Comparison of ENCODE assay signal across 10 mouse cellular contexts in the genomic region with DNA sequence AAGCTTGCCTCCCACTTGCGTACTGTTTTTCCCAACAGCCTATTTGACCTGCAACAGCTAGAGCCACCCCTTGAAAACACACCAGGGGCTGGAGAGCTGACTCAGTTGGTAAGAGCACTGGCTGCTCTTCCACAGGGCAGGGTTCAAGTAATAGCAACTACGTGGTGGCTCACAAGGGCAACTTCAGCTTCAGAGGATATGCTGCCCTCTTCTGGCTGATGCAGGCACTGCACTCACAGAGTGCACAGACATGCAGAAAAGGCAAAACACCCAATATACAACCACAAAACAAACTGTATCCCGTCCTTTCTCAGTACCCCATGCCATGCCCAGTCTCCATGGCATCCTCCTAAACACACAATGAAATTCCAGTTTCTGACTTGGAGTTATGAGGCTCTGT. TPM values are rescaled to one million over a fixed set of nuclear protein-coding genes. Genes with fewer than 3 reads are reported as not detected.
DNase-seq lines count a peak whose midpoint lies in the region; ATAC-seq and TF ChIP-seq lines count a peak whose summit lies in the region.
"Had no signal": no experiment of that assay in that cellular context is flagged by ENCODE, and none has a peak within 500 bp of the region (broad histone marks: within the 10 kb centered on the region; RNA-seq: fewer than 3 reads in every experiment).

No protein-coding gene starts in this region.

- H3K4me2 ChIP-seq in liver, embryonic 12.5 days, result no peak overlapping the region
- H3K4me2 ChIP-seq: heart, embryonic 13.5 days had no signal

- H3K9me3 ChIP-seq in liver, embryonic 12.5 days (replicated peaks), result no peaks in the 10 kb centered on the region

- TF ChIP-seq CTCF in bone marrow macrophage, adult 2 months (IDR thresholded peaks at IDR 0.05; ENCODE audit: low read depth, low read length), result peak; percentile 58

- H3K27ac ChIP-seq in liver, embryonic 12.5 days, result no peak overlapping the region
- H3K27ac ChIP-seq in bone marrow macrophage, adult 2 months (ENCODE audit: insufficient read depth, low read depth, low read length), result no peak overlapping the region
- H3K27ac ChIP-seq: heart, embryonic 13.5 days; macrophage had no signal

- H3K27me3 ChIP-seq in liver, embryonic 12.5 days (replicated peaks), result peaks cover 18% of the 10 kb centered on the region; the same call in 1 of the 2 replicates

- no peak overlapping the region for H3K4me3 ChIP-seq in liver, embryonic 12.5 days
- no peak overlapping the region for H3K4me3 ChIP-seq in bone marrow macrophage, adult 2 months (ENCODE audit: insufficient read depth, low read length)
- H3K4me3 ChIP-seq: heart, embryonic 13.5 days had no signal

- H3K4me1 ChIP-seq in liver, embryonic 12.5 days, result 0 out of 2 replicates have a peak, but pooled peaks cover 13% of the 10 kb centered on the region
- no peaks in the 10 kb centered on the region for H3K4me1 ChIP-seq in bone marrow macrophage, adult 2 months (ENCODE audit: control insufficient read depth, insufficient read depth, low read length)

- H3K36me3 ChIP-seq in liver, embryonic 12.5 days, result no peaks in the 10 kb centered on the region

- no peak for TF ChIP-seq POLR2A in bone marrow macrophage, adult 2 months (IDR thresholded peaks at IDR 0.05; ENCODE audit: borderline replicate concordance, low read depth, low read length)

- H3K9ac ChIP-seq in liver, embryonic 12.5 days, result no peak overlapping the region
- H3K9ac ChIP-seq: heart, embryonic 13.5 days had no signal

- DNase-seq in CD4-positive, CD25-positive, alpha-beta regulatory T cell, adult 2 months (ENCODE audit: low read depth, low spot score), result peak; percentile 53
- peak; percentile 42 for DNase-seq in liver
- DNase-seq in kidney, postnatal 4 days, result peak; percentile 78 to 81
- DNase-seq in thymus, postnatal 25 days, result peak; percentile 46
- no peak for DNase-seq in ovary, adult 18-20 months (ENCODE audit: low spot score)

- no peak for ATAC-seq in CD4-positive, CD25-positive, alpha-beta regulatory T cell, adult 4 months
- ATAC-seq in liver, embryonic 12.5 days, result no peak

- WGBS in liver, embryonic 12.5 days (ENCODE audit: insufficient replicate concordance), result 63% methylated on average over 3 of the region's 3 CpGs

RNA-seq across cellular contexts. Expression of a gene that starts 34.7 kb away (rescaled TPM):
- 1 to 10 TPM; 6.3 to 7.9 TPM for polyA plus RNA-seq in CD4-positive, CD25-positive, alpha-beta regulatory T cell, adult 4 months (2017; shearing (Covaris generic))
- 0.57 and 0.68 TPM in 2 replicates for polyA plus RNA-seq in liver, embryonic 12.5 days (2016; fragmentation: Nextera tagmentation; extraction: Ambion mirVana)
- not detected in 2 replicates for polyA plus RNA-seq in bone marrow macrophage, adult 2 months (2012; ENCODE audit: insufficient read depth, insufficient read length, missing spikeins)
- polyA plus RNA-seq: macrophage had no signal
